Mouse (Mus musculus) ovary, postnatal 10 days (tissue): ENCODE data around the gene Psip1.

Experiments used
- DNase-seq: peaks from one replicate; pipeline ENCODE4 v3.0.0; 2022; ENCODE audit warnings: low spot score

Psip1 gene

DNA sequence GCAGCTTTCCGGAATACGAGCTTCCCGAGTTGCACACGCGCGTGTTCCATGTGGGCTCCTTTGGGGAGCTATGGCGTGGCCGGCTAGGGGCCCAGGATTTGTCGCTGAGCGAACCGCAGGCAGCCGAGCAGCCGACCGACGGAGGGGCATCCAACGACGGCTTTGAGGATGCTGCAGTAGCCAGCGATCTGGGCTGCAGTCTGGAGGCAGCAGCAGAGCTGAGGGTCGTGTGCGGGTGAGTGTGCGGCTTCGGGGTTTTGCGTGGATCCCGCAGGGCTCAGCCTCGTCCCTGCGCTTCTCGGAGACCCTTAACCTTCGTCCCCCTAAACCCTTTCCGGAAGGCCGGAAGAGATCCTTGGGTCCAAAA, 68.5 kb downstream of the Psip1 start:
- DNase-seq: no peak

DNA sequence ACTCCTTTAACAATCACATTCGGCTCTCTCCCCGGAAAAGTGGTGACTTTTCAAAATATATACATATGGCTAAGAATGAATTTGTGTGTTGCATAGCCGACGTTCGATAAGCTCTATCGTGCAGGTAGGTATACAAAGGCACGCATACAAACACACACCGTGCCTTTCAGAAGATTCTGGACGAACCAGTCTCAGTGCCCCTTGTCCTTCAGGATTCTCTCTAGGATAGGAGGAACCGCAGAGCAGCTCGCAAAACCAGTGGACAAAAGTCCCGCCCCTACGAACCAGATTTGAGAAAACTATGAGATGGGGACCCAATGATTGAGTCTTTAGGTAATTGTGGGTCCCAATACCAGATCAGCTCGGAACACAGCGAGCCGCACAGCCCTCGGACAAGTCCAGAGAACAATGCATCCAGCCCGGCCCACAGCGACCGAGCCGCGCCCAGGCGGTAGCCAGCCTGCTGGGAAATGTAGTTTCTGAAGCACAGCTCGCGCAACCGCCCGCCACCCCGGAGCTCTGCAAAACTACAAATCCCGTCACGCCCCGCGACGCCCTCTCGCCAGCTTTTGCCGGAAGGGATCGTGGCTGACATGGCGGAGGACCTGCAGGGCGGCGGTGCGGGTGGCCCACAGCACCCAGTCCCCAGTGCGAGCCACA, 69.0 kb downstream of the Psip1 start, which contains the start of gene Snapc3:
Snapc3 (plus strand) TSS at position 565 of the 660 bp plus-strand sequence.
- DNase-seq: peak; percentile 88

DNA sequence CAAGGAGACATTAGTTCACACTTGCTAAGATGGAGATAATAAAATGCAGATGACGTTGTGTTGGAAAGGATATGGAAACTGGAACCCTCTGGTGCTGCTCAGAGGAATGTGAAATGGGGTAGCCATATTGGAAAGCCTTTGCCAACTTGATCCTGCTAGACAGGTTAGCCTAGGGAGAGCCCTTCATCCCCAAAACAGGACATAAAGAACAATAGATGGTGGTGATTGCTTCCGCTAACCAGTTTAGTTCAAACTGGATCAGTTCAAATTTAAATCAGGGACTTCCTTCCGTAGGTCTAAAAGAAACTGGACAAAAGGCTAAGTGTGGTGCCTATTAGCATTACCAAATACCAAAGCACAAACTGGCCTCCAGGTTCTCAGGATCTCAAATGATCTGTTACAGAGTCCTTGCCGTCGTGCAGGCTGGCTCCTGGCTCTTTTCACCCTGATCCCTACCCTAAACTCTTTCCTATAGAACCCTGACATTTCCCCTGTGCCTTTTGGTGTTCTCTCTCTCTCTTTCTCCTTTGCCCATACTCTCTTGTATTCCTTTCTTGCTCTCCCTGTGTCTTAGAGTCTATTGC, 71.9 kb downstream of the Psip1 start:
- no peak for DNase-seq

DNA sequence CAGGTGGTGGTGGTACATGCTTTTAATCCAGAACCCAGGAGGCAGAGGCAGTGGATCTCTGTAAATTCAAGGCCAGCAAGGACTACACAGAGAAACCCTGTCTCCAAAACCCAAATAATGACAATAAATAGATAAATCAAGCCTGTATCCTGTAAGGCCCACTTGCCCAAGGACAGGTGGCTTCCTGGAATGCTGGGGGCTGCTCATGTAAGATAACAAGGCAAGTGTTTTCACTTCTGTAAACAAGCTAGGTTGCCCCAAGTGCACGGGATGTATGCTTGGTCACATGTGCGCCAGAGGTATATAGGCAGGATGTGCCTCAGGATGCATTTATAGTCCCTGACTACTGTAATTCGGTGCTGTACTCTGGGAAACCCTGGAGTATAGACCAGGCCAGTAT, 74.2 kb downstream of the Psip1 start:
- DNase-seq: no peak

DNA sequence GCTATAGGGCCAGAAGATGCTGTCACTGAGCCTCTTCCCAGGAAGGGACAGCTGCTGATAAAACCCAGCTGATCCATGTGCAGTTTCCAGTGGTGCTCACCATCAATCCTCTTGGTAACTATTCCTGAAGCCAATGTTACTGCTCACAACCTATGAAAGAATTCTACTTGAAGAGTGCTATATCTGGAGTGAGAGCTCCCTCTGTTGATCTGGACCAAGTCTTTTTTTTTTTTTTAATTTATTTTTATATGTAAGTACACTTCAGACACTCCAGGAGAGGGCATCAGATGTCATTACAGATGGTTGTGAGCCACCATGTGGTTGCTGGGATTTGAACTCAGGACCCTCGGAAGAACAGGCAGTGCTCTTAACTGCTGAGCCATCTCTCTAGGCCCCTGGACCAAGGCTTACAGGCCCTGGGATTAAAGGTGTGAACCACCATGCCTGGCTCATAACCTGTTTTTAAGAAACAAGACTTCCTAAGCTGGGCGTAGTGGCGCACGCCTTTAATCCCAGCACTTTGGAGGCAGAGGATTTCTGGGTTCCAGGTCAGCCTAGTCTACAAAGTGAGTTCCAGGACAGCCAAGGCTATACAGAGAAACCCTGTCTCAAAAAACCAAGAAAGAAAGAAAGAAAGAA, 76.3 kb downstream of the Psip1 start:
- DNase-seq: no peak

DNA sequence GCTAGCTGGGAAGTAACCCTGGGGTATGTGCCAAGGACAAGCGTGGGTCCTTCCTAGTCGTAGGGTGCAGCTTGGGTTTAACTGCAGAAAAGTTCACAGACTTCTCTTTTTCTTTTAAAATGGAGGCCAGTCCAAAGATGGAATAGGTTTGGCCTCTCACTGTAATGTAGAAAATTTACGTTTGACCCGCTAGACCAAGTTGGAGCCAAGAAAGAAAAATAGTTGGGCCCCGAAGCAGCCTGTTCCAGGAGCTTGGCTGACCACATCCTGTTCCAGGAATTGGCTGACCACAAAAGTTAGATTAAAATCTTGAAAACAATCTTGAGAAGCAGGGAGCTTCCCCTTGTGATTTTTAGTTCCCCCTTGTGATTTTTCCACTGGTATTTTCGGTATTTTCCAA, 78.6 kb downstream of the Psip1 start:
- DNase-seq: no peak
